Mouse (Mus musculus): Measurements from ENCODE around the gene I830077J02Rik. TPM values are rescaled to one million over a fixed set of nuclear protein-coding genes. Genes with fewer than 3 reads are reported as not detected.

I830077J02Rik gene
- polyA plus RNA-seq (2015; fragmentation: Illumina TruSeq; extraction: RNeasy Lipid Tissue Mini Kit (QIAGEN cat#74804); ENCODE audit: low read depth, low replicate concordance): 2.8 TPM

DNA sequence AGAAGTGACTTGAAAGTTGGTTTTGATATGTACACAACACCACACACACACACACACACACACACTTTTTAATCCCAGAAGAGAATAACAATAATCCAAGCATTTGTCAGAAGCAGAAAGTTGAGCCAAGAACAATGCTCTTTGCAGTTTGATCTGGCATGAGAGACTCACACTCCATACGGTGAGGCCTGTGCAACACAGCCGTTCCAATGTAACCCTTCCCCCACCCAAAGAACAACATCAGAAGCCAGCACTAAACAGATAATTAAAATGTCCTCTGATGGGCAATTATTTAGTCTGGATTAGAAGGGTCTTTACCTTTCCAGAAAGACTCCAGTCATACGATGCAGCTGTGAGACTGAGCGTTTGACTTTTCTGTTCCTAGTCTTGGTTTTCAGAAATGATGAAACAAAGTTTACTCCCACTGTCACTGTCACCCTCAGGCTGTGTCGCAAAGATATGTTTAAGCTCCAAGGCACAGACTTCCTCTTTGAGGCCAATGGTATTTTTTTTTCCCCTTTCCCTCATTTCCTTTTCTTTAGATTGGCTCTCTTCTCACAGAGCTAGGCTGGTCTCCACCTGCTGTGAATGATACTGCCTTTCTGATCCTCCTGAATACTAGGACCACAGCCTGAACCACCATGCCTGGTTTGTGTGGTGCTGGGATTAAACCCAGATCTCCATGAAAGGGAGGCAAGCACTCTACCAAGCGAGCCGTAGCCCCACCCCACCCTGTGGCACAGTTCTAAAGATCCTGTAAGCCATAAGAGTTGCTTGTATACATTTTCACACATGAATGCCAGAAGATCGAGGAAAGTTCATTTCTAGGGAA lies at the start of gene I830077J02Rik:
I830077J02Rik (minus strand) TSS at position 425 of the 832 bp plus-strand sequence.

DNA sequence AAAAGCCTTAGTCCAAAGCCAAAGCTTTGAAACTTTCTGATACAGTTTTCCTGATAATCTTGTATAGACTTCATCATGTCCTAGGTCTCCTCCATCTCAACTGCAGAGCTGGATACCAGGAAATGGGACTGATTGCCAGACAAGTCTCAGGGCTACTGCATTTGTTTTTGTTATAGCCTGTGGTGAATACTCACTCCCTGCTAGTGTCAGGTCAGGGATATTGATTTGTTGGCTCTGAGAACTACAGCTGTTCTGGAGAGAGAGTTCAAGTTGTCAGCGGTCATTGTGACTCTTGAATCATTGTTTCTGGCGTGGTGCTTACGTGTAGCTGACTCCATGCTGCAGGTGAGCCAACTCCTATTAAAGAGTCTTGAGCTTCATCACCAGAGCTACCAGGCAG lies 40.9 kb upstream of the I830077J02Rik start, which contains the start of gene Ovgp1:
Ovgp1 (plus strand) TSS at position 301 of the 400 bp plus-strand sequence.

DNA sequence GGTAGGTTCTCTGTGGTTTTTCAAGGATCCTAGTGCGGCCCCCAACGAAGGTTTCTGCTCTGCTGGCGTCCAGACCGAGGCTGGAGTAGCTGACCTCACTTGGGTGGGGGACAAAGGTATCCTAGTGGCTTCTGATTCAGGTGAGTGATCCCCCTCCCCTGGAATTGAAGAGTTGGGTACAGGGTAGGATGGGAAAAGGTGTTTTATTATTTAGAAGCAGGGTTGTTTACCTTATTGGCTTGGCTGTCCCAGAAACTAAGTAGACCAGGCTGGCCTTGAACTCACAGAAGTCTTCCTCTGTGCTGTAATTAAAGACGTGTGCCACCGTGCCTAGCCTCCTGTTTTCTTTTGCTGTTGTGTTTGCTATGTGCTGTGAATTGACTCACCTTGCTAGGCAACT lies 27.5 kb upstream of the I830077J02Rik start, which contains the start of gene Atp5f1:
Atp5f1 (minus strand) TSS at position 101 of the 400 bp plus-strand sequence.

DNA sequence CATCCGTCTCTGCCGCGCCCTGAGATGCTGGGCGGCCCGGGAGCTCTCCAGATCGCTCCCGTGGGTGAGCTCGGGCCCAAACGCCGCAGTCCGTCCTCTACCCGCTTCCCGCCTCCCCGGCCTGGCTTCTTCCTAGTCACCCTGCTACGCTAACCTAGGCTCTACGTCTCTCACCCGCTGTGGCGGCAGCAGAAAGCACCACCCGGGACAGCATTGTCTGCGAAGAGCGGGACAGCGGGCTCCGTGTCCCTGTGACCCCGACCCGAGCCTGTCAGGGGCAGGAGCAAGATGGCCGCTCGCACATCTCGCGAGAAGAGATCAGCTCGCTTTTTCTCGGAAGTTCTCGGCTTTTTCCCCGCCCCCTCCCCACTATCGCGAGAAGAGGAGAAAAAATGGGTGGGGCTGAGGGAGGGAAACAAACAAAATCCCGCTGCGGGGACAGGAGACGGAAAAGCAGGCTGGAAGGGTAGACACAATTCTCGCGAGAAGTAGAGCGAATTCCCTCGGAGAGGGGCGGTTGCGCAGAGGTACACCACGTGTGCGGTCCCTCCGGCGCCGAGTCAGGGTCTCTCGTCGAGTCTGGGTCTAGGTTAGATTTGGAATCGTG lies 26.6 kb upstream of the I830077J02Rik start, which contains the start of gene Wdr77:
Wdr77 (plus strand) TSS at position 396 of the 607 bp plus-strand sequence.

Other genes with a start within 250 kb of the I830077J02Rik start
- 13.1 TPM for gene Ddx20, start 245.1 kb downstream of the I830077J02Rik start, polyA plus RNA-seq (2015; fragmentation: Illumina TruSeq; extraction: RNeasy Lipid Tissue Mini Kit (QIAGEN cat#74804); ENCODE audit: low read depth, low replicate concordance)
- 73.0 TPM for gene Inka2, start 228.1 kb downstream of the I830077J02Rik start, polyA plus RNA-seq (2015; fragmentation: Illumina TruSeq; extraction: RNeasy Lipid Tissue Mini Kit (QIAGEN cat#74804); ENCODE audit: low read depth, low replicate concordance)
- gene Rap1a, start 131.3 kb downstream of the I830077J02Rik start, polyA plus RNA-seq (2015; fragmentation: Illumina TruSeq; extraction: RNeasy Lipid Tissue Mini Kit (QIAGEN cat#74804); ENCODE audit: low read depth, low replicate concordance): 106 TPM
- gene Adora3, start 61.8 kb downstream of the I830077J02Rik start, polyA plus RNA-seq (2015; fragmentation: Illumina TruSeq; extraction: RNeasy Lipid Tissue Mini Kit (QIAGEN cat#74804); ENCODE audit: low read depth, low replicate concordance): 1.6 TPM
- gene Tmigd3, start 61.8 kb downstream of the I830077J02Rik start, polyA plus RNA-seq (2015; fragmentation: Illumina TruSeq; extraction: RNeasy Lipid Tissue Mini Kit (QIAGEN cat#74804); ENCODE audit: low read depth, low replicate concordance): not detected
- gene Wdr77, start 26.7 kb upstream of the I830077J02Rik start, polyA plus RNA-seq (2015; fragmentation: Illumina TruSeq; extraction: RNeasy Lipid Tissue Mini Kit (QIAGEN cat#74804); ENCODE audit: low read depth, low replicate concordance): 44.4 TPM
- gene Atp5f1, start 27.4 kb upstream of the I830077J02Rik start, polyA plus RNA-seq (2015; fragmentation: Illumina TruSeq; extraction: RNeasy Lipid Tissue Mini Kit (QIAGEN cat#74804); ENCODE audit: low read depth, low replicate concordance): 553 TPM
- 5.3 TPM for gene Ovgp1, start 41.0 kb upstream of the I830077J02Rik start, polyA plus RNA-seq (2015; fragmentation: Illumina TruSeq; extraction: RNeasy Lipid Tissue Mini Kit (QIAGEN cat#74804); ENCODE audit: low read depth, low replicate concordance)
- gene Pifo, start 82.0 kb upstream of the I830077J02Rik start, polyA plus RNA-seq (2015; fragmentation: Illumina TruSeq; extraction: RNeasy Lipid Tissue Mini Kit (QIAGEN cat#74804); ENCODE audit: low read depth, low replicate concordance): 3.2 TPM
- gene Chil5, start 100.2 kb upstream of the I830077J02Rik start, polyA plus RNA-seq (2015; fragmentation: Illumina TruSeq; extraction: RNeasy Lipid Tissue Mini Kit (QIAGEN cat#74804); ENCODE audit: low read depth, low replicate concordance): not detected
- gene Chia1, start 180.6 kb upstream of the I830077J02Rik start, polyA plus RNA-seq (2015; fragmentation: Illumina TruSeq; extraction: RNeasy Lipid Tissue Mini Kit (QIAGEN cat#74804); ENCODE audit: low read depth, low replicate concordance): 2.3 TPM
- gene Chil3, start 234.9 kb upstream of the I830077J02Rik start, polyA plus RNA-seq (2015; fragmentation: Illumina TruSeq; extraction: RNeasy Lipid Tissue Mini Kit (QIAGEN cat#74804); ENCODE audit: low read depth, low replicate concordance): 0.73 TPM

Data from brain, adult 10 weeks (tissue).